Comparison of ENCODE assay signal across 8 mouse cellular contexts in the genomic region with DNA sequence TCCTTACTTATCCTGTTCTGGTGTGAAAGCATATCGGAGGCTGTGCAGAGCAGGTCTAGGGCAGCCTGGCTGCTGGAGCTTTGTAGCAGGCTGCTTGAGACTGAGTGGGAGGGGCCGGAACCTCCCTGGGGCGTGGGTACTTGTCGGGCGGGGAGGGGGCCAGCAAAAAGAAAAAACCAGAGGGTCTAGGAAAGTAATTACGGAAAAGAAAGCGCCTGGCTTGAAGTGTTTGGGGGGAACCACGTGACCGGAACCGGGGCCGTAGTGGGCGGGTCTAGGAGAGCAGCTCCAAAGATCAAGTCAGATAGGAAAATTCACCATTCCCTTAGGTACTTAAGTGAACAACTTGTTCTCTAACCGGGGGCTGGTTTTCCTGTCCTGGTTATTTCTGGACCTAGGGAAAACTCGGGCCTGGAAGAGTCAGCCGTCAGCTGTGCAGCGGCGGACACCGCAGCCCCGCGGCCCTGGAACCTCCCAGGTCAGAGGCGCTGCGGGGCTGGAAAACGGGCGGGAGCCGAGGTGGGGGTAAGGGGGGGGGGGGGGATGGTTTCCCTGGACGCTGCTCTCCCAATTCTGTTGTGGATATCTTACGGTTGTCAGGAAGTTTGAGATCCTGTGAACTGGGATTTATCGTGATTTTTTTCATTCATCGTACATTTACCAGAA. TPM values are rescaled to one million over a fixed set of nuclear protein-coding genes. Genes with fewer than 3 reads are reported as not detected.
DNase-seq lines count a peak whose midpoint lies in the region; ATAC-seq lines count a peak whose summit lies in the region.

Gene Zfp946 (plus strand): TSS at position 271 of the 666 bp plus-strand sequence.

- no peaks in the 10 kb centered on the region for H3K36me3 ChIP-seq in forebrain, embryonic 11.5 days (ENCODE audit: control insufficient read depth, insufficient read depth, low read length)
- no peaks in the 10 kb centered on the region for H3K36me3 ChIP-seq in heart, embryonic 15.5 days
- no peaks in the 10 kb centered on the region for H3K36me3 ChIP-seq in liver, embryonic 12.5 days
- no peaks in the 10 kb centered on the region for H3K36me3 ChIP-seq in splenic B cell, adult 2 months (ENCODE audit: control insufficient read depth, insufficient read depth, low read length, poor library complexity, severe bottlenecking)

- H3K9me3 ChIP-seq in forebrain, embryonic 11.5 days (ENCODE audit: control insufficient read depth, low read length) = no peaks in the 10 kb centered on the region
- H3K9me3 ChIP-seq in heart, embryonic 15.5 days (replicated peaks) = no peaks in the 10 kb centered on the region
- H3K9me3 ChIP-seq in liver, embryonic 12.5 days (replicated peaks) = no peaks in the 10 kb centered on the region

- ATAC-seq in forebrain, embryonic 11.5 days (replicated peaks; ENCODE audit: low FRiP score) = peak; percentile 99
- peak; percentile 91 for ATAC-seq in heart, embryonic 15.5 days (replicated peaks; ENCODE audit: insufficient number of reproducible peaks, insufficient read depth, low FRiP score, low read depth)
- peak; percentile 92 for ATAC-seq in liver, embryonic 12.5 days

- H3K27me3 ChIP-seq in forebrain, embryonic 11.5 days (ENCODE audit: control insufficient read depth, insufficient read depth, low read length) = no peaks in the 10 kb centered on the region
- no peaks in the 10 kb centered on the region for H3K27me3 ChIP-seq in heart, embryonic 15.5 days
- H3K27me3 ChIP-seq in liver, embryonic 12.5 days (replicated peaks) = no peaks in the 10 kb centered on the region
- no peaks in the 10 kb centered on the region for H3K27me3 ChIP-seq in splenic B cell, adult 2 months (ENCODE audit: control insufficient read depth, insufficient read depth, low read length, poor library complexity, severe bottlenecking)

- peak; percentile 49 to 61 for DNase-seq in CD8-positive naive resting alpha-beta T cell, adult 2 months (ENCODE audit: low read depth in 2 of 2, low spot score in 2 of 2)
- peak; percentile 64 for DNase-seq in c-Kit-positive CD71-positive TER-119-negative erythroid progenitor cells, embryonic 14.5 days (ENCODE audit: low read depth)
- DNase-seq in forebrain, embryonic 11.5 days (ENCODE audit: low spot score) = peak; percentile 92
- DNase-seq in kidney, postnatal 14 days = peak; percentile 90
- peak; percentile 73 for DNase-seq in naive thymus-derived CD4-positive, alpha-beta T cell, adult 2 months (ENCODE audit: low read depth)
- peak; percentile 68 for DNase-seq in splenic B cell, adult 2 months (ENCODE audit: low read depth, low spot score)

- peak within 1 kb of the TSS; percentile 67 for H3K27ac ChIP-seq in forebrain, embryonic 11.5 days (ENCODE audit: low read depth, low read length)
- peak within 1 kb of the TSS; percentile 86 for H3K27ac ChIP-seq in heart, embryonic 15.5 days
- H3K27ac ChIP-seq in liver, embryonic 12.5 days = peak within 1 kb of the TSS; percentile 63

- WGBS in forebrain, embryonic 11.5 days = under 1% methylated on average over 28 of the region's 29 CpGs
- under 1% methylated on average over 27 of the region's 29 CpGs for WGBS in heart, embryonic 15.5 days
- WGBS in liver, embryonic 12.5 days (ENCODE audit: insufficient replicate concordance) = under 1% methylated on average over 28 of the region's 29 CpGs

- peak within 1 kb of the TSS; percentile 66 for H3K9ac ChIP-seq in forebrain, embryonic 11.5 days (ENCODE audit: low read length)
- peak within 1 kb of the TSS; percentile 64 for H3K9ac ChIP-seq in heart, embryonic 15.5 days
- H3K9ac ChIP-seq in liver, embryonic 12.5 days = peak within 1 kb of the TSS; percentile 67

- 0 out of 2 replicates have a peak, but pooled peaks cover 2% of the 10 kb centered on the region for H3K4me1 ChIP-seq in forebrain, embryonic 11.5 days (replicated peaks; ENCODE audit: control insufficient read depth, insufficient read depth, low read length)
- no peaks in the 10 kb centered on the region; the same call in 1 of the 2 replicates for H3K4me1 ChIP-seq in heart, embryonic 15.5 days (replicated peaks)
- H3K4me1 ChIP-seq in liver, embryonic 12.5 days = peaks cover 10% of the 10 kb centered on the region; the same call in 1 of the 2 replicates

- H3K4me3 ChIP-seq in forebrain, embryonic 11.5 days (ENCODE audit: low read depth, low read length) = peak within 1 kb of the TSS; percentile 50
- H3K4me3 ChIP-seq in heart, embryonic 15.5 days = peak within 1 kb of the TSS; percentile 61
- peak within 1 kb of the TSS; percentile 69 for H3K4me3 ChIP-seq in liver, embryonic 12.5 days

- H3K4me2 ChIP-seq in forebrain, embryonic 11.5 days (ENCODE audit: low read depth, low read length, severe bottlenecking) = peak within 1 kb of the TSS; percentile 45
- peak within 1 kb of the TSS; percentile 80 for H3K4me2 ChIP-seq in heart, embryonic 15.5 days
- H3K4me2 ChIP-seq in liver, embryonic 12.5 days = peak within 1 kb of the TSS; percentile 78

RNA-seq across cellular contexts. Expression of gene Zfp946, which starts in this region (rescaled TPM):
- polyA plus RNA-seq in forebrain, embryonic 11.5 days (2014; fragmentation: Nextera tagmentation; extraction: Ambion mirVana) = 28.7 and 32.5 TPM in 2 replicates
- 6.5 and 7.6 TPM in 2 replicates for polyA plus RNA-seq in heart, embryonic 15.5 days (2015; fragmentation: Nextera tagmentation; extraction: Ambion mirVana)
- polyA plus RNA-seq in liver, embryonic 12.5 days (2016; fragmentation: Nextera tagmentation; extraction: Ambion mirVana) = 3.5 and 3.6 TPM in 2 replicates

Comparison
In these comparisons a context has a peak if more than half of its experiments do, and no peak if none do; other contexts are left out.
1. Peak in every context shown above with its lines: DNase-seq, ATAC-seq, H3K4me3 ChIP-seq and H3K27ac ChIP-seq.